In genomic region chr14:46917136-46917535, GRCm38 (mm10) we compare ENCODE assay signal across 26 mouse cellular contexts. TPM values are rescaled to one million over a fixed set of nuclear protein-coding genes. Genes with fewer than 3 reads are reported as not detected.
"Had no signal": no experiment of that assay in that cellular context is flagged by ENCODE, and none has a peak within 500 bp of the region (broad histone marks: within the 10 kb centered on the region; RNA-seq: fewer than 3 reads in every experiment).

No protein-coding gene starts in this region.

- H3K9me3 ChIP-seq: heart, embryonic 13.5 days; heart, embryonic 15.5 days; hindbrain, embryonic 13.5 days; hindbrain, embryonic 15.5 days; kidney, embryonic 15.5 days; limb, embryonic 13.5 days; limb, embryonic 15.5 days; liver, embryonic 12.5 days had no signal

- H3K27ac ChIP-seq: gastrocnemius, adult 2 months; heart, adult 2 months; heart, embryonic 13.5 days; heart, embryonic 15.5 days; hindbrain, embryonic 13.5 days; hindbrain, embryonic 15.5 days; hindbrain, postnatal 0 days; kidney, embryonic 15.5 days; kidney, postnatal 0 days; limb, embryonic 13.5 days; limb, embryonic 15.5 days; liver, embryonic 12.5 days had no signal

- ATAC-seq: hindbrain, postnatal 0 days; intestine, embryonic 16.5 days; liver, embryonic 12.5 days had no signal

- H3K4me2 ChIP-seq: heart, embryonic 11.5 days; heart, embryonic 13.5 days; heart, embryonic 15.5 days; hindbrain, embryonic 13.5 days; hindbrain, embryonic 15.5 days; kidney, embryonic 15.5 days; limb, embryonic 13.5 days; limb, embryonic 15.5 days; liver, embryonic 12.5 days had no signal

- H3K9ac ChIP-seq: heart, embryonic 13.5 days; heart, embryonic 15.5 days; hindbrain, embryonic 13.5 days; hindbrain, embryonic 15.5 days; kidney, embryonic 15.5 days; limb, embryonic 13.5 days; limb, embryonic 15.5 days; liver, embryonic 12.5 days had no signal

- H3K36me3 ChIP-seq: heart, embryonic 13.5 days; heart, embryonic 15.5 days; hindbrain, embryonic 13.5 days; hindbrain, embryonic 15.5 days; kidney, embryonic 15.5 days; limb, embryonic 13.5 days; limb, embryonic 15.5 days; liver, embryonic 12.5 days had no signal

- H3K27me3 ChIP-seq: heart, embryonic 13.5 days; heart, embryonic 15.5 days; hindbrain, embryonic 13.5 days; hindbrain, embryonic 15.5 days; kidney, embryonic 15.5 days; limb, embryonic 13.5 days; limb, embryonic 15.5 days; liver, embryonic 12.5 days had no signal

- H3K4me1 ChIP-seq: hindbrain, embryonic 13.5 days; hindbrain, embryonic 15.5 days; liver, embryonic 12.5 days had no signal

- DNase-seq: gastrocnemius, adult 2 months; gastrocnemius, postnatal 10 days; gastrocnemius, postnatal 25 days; heart, adult 2 months; heart, postnatal 14 days; heart, postnatal 4 days; kidney, adult 11 months; kidney, adult 2 months; kidney, adult 9 months; kidney, postnatal 14 days; kidney, postnatal 36 days; layer of hippocampus, adult 9-11 months; layer of hippocampus, postnatal 36 days had no signal

- H3K4me3 ChIP-seq: gastrocnemius, adult 2 months; heart, adult 2 months; heart, embryonic 13.5 days; heart, embryonic 15.5 days; hindbrain, embryonic 13.5 days; hindbrain, embryonic 15.5 days; kidney, embryonic 15.5 days; limb, embryonic 13.5 days; limb, embryonic 15.5 days; liver, embryonic 12.5 days had no signal

RNA-seq across cellular contexts. Expression of gene Samd4, which starts 34.5 kb away (rescaled TPM):
- total RNA-seq: granulocyte monocyte progenitor cell, adult 5-6 weeks had no signal
